Mouse (Mus musculus): ENCODE results near the gene Dnaic1.

- TF ChIP-seq USF1 (IDR thresholded peaks at IDR 0.05; ENCODE audit: low read depth, low read length) (no peak), POLR2A (IDR thresholded peaks at IDR 0.05; ENCODE audit: low read depth, low read length) (no peak), MYC (IDR thresholded peaks at IDR 0.05; ENCODE audit: low read depth, low read length) (no peak), CHD2 (IDR thresholded peaks at IDR 0.05; ENCODE audit: low read length) (no peak), JUN (IDR thresholded peaks at IDR 0.05; ENCODE audit: insufficient read depth, low read depth, low read length) (no peak), CTCF (conservative IDR thresholded peaks at IDR 0.05 in 1 of 2, IDR thresholded peaks at IDR 0.05 in 1 of 2; ENCODE audit: low read depth in 2 of 2, low read length in 2 of 2) (peak in 1 of 2 experiments; percentile 55; a peak in 2 of 4 replicates), TCF12 (IDR thresholded peaks at IDR 0.05; ENCODE audit: low read depth, low read length) (no peak), BHLHE40 (IDR thresholded peaks at IDR 0.05; ENCODE audit: low read depth, low read length) (no peak), GABPA (IDR thresholded peaks at IDR 0.05; ENCODE audit: insufficient replicate concordance, low read depth, low read length) (no peak), EP300 (IDR thresholded peaks at IDR 0.05; ENCODE audit: low read length) (no peak)
Measured at GRCm38 (mm10) chr4:41571490-41571889, 1.9 kb downstream of the Dnaic1 start.

Data from CH12.LX (cell line).